Mouse (Mus musculus) kidney, adult 8-10 months (tissue): Measurements from ENCODE around the gene 2310034G01Rik.
A peak's percentile ranks its signal among the peaks of the same experiment; 100 is the strongest.

Experiments used
- DNase-seq, 2 experiments: peaks; one replicate each; pipeline ENCODE4 v3.0.0; 2022

The 2310034G01Rik gene

DNA sequence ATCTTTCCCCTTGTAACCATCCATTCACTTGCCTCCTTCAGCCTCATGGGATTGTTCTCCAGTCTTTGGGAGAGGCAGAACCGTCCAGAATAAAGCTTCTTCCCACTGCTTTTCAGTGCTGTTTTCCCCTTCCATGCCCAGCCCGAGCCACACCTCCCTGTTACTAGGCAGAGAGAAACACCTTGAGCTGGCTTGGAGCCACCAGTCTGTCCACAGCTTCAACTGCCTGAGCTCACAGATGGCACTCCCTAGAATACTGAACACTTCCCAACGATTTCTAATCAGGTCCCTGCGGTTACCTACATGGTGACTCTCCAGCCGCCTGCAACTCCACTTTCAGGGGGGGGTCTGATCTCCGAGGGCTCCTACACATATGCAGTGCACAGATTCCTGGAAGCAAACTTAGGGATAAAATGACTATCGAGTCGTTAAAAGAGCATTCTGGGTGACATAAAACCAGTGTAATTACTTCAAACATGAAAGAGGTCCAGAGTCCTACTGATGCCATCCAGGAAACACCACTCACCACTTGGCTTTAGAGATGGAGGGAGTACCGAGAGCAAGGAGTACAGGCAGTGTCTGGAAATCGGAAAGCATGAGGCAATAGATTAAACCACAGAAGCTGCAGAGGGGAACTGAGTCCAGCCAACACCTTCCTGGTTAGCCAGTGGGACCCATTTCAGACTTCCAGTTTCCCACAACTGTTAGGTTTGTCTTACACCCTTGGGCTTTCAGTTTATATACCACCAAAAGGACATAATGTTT lies at the start of gene 2310034G01Rik:
Gene 2310034G01Rik (minus strand): TSS at position 135 of the 765 bp plus-strand sequence.
- DNase-seq = no peak

DNA sequence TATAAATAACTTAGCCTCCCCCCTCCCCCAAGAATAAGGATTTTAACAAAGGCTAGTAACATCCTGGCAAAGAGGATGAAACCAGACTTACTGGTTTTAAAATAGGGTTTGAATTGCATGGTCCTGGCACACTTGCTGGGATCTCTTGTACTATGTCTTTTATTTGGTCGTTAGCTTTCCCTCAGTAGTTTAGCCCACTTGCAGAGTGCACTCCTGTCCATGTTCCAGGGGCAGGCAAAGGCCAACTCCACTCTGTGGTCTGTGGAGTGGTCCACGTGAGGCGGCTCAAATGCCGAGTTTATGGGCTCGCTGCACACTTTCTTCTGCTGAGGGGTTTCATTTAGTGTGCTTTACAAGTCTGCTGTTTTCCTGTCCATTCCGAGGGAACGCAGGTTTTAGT lies 49.8 kb upstream of the 2310034G01Rik start:
- DNase-seq = peak in 1 of 2 experiments; percentile 48

DNA sequence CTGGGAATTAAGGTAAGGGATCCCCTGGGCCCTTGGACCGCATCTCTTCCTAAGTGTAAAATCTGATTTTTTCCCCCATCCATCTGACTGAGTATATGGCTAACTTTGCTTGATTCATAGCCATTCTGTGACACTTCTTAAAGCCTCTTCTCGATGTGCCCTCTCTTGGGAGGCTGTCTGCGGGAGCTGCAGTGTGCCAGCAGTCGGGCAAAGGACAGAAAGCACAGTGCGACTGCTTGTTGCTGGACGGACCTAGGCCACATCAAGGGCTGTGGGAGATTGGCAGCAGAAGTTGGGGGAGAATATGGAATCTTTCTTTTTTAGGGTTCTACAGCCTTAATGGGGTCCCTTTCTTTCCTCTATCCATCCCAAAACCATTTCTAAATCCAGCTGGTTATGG lies 49.3 kb upstream of the 2310034G01Rik start:
- DNase-seq = no peak

DNA sequence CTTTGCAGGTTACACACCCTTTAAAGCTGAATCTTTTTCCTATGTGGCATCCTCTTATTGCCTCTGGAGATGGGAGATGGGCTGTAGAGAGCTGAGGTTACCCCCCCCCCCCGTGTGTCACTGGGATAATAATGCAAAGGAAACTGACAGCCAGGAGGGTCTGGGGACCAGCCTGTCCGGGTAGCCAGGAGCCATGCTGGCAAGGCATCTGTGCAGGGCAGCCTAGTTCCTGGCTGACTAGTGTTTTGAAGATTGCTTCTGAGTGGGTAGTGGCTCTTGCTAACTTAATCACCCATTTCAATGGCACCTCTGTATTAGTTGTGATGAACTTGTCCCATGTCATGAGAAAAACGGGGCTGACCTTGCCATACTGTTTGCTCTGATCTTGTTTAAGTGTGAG lies 48.3 kb upstream of the 2310034G01Rik start:
- no peak for DNase-seq

DNA sequence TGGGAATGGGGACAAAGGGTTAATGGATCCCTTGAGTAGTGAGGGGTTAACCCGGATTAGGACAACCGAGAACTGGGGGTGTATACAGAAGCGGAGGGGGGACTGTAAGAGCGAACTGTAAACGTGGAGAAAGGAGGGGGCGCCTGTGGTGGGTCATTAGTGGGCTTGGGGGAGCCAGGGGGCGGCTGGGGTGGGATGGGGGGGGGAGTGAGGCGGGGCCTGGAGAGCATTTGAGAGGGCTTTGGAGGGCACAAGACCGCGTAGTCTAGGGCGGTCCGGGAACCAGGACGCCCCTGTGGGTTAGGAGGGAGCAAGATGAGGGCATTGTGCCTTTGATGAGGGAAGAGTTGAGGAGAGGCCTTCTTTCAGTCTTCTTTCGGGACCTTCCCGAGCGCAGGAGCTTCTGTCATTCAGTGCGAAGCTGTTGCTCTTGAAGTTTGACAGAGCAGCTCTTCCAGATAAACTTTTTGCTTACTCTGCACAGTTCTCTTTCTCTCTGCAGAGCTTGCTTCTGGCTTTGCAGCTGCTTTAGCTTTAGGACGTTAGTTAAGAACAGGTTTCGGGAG lies 47.4 kb upstream of the 2310034G01Rik start:
- no peak for DNase-seq

DNA sequence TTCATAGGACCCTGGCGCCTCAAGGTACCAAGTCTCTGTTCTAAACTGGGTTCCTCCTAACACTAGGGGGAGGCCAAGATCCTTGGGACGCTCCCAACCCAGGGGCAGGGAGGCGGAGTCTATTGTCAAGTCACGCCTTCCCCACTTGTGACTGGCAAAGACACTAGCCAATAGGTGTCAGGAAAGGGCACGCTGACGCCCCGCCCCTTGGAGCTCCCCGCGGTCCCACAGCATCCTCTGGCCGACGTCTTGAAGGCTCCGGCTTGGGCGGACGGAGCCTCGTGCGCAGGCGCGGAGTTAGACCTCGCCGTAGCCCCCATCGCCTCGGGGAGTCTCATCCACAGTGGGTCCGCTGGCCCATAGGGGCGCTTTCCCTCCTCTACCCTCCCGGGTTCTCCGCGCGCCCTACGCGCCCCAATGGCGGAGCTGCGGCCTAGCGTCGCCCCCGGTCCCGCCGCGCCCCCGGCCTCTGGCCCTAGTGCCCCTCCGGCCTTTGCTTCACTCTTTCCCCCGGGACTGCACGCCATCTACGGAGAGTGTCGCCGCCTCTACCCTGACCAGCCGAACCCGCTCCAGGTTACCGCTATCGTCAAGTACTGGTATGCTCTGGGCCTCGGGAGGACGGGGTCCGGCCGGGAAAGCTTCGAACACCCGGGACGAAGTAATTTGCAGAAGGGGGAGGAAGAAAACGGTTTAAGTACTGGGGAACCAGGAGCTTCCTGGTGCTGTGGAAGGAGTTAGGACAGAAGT lies 46.8 kb upstream of the 2310034G01Rik start, which contains the start of gene Sufu:
Gene Sufu (plus strand): TSS at position 211 of the 750 bp plus-strand sequence.
- peak; percentile 98 to 99 for DNase-seq

DNA sequence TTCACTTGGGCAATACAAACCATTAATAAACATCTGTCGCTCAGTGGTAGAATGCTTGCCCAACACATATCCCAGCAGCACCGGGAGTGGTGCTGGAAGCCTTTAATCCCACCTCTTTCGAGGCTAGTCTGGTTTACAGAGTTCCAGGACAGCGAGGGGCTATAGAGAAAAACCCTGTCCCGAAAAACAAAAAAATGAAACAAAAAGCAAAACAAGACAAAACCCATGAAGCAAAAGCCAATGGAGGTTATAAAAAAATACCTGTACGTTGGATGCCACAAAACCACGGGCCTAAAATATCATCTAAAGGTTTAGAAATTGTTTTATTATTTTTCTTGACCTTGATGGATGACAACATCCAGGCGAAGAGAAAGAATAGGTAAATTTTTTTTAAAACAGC lies 46.0 kb upstream of the 2310034G01Rik start:
- no peak for DNase-seq

DNA sequence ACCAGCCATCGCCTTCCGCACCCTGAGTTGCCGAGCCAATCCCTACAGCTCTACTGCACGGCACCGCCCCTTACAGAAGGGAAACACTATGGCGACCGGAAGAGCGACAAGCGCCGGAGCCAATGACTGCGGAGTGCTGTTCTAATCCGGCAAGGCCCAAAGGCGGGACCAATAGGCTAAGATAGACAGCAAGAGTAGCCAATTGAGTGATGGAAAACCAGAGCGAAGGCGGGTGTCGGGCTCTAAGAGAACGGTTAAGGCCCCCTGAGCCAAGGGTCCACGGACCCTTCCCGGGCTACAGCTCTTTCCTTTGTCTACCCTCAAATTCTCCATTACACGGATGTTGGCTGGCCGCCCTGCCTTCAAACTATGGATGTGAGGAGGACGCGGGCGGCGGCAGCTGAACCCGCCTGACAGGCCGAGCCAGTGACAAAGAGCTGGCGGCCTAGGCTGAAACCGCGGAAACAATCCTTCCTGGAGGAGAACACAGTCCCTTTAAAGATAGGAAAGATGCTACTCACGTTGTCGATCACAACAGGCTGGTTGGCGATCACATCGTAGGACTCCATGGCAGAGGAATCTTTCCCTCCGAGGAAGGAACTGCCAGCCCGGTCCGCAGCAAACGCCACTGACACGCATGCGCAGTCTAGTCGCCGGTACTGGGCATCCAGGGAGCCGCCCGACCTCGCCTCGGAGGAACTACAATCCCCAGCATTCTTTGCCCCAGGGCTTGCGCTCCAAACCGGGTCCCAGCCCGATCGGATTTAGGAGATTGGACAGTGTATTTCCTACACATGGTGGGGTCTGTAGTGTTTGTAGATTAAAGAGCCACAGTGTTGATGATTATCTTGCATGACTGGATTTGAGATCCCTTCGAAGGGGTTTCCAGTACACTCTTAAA lies 45.3 kb upstream of the 2310034G01Rik start, which contains the start of gene Actr1a:
Gene Actr1a (minus strand): TSS at position 640 of the 901 bp plus-strand sequence.
- peak; percentile 98 for DNase-seq

DNA sequence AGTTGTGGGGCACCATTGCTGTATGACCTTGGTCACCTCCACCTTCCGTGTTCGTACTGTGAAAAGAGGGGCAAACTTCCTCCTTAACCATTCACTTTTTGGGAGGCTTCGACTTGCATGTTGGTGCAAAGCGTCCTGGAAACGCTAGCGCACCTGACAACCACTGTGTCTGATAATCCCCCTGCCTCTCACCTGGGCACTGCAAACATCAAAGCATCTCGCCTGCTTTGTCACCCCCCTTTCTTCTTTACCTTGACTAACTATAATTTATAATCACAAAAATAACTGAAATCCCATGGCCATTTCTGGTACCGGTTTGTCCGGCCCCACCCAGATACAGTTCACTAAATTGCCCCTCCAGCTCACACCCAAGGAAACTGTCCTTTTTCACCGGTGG lies 44.6 kb upstream of the 2310034G01Rik start:
- no peak for DNase-seq

DNA sequence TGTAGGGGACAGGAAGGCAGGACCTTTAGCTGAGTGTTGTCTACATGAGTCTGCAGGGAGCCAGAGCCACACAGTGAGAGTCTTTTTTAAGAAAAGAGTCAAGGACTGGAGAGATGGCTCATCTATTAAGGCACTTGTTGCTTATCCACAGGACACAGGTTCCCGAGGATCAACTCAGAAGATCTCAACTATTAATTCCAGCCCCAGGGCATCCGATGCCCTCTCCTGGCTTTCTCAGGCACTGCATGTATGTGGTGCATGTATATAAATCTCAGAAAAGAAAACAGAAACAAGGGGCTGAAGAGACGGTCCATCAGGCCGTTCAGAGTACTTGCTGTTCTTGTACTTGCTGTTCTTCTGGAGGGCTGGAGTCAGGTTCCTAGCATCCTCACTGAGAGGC lies 41.9 kb upstream of the 2310034G01Rik start:
- DNase-seq = peak in 1 of 2 experiments; percentile 65

DNA sequence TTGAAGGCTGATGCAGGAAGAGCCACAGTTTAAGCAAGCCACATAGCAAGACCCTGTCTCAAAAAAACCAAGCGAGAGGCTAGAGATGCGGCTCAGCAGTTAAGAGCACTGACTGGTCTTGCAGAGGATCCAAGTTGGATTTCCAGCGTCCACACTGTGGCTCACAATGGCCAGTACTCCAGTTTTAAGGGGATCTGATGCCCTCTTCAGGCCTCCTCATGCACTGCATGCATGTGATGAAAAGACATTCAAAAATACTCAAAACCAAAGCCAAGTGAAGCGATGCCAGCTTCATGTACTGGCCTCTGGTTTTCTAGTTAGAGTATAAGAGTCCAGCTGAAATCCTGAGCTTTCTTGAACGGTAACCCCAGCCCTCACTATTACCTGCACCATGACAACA lies 39.8 kb upstream of the 2310034G01Rik start:
- no peak for DNase-seq

DNA sequence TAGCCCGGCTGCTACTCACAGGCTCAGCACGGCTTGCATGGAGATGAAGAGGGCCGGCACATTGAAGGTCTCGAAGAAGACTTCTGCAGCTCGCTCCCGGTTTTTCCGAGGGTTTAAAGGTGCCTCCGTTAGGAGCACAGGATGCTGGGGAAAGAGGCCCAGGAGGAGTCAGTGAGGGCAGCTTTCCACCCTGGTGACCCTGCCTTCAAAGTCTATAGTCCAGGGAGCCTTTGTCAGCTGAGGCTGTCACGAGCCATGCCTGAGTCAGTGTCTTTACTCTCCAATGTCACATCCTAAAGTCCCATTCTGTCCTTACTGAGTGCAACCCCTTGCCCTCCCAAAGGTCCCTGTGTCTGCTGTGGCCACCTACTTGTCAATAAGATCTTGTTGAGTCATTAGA lies 32.2 kb upstream of the 2310034G01Rik start:
- peak; percentile 49 to 55 for DNase-seq

DNA sequence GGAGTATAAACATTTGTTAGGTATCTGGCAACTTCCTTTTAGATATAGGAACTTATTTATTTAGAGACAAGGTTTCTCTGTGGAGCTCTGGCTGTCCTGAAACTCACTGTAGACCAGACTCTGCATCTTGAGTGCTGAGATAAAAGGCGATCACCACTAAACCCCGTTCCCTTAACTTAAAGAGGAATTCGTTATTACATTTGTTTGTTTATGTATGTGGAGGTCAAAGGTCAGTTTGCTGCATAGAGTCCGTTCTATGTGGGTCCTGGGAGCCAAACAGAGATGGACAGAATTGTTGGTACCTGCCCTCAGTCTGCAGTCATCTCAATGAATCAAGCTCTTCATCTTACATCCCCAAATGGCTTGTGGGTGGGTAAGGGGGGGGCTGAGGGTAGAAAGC lies 25.8 kb upstream of the 2310034G01Rik start:
- no peak for DNase-seq

DNA sequence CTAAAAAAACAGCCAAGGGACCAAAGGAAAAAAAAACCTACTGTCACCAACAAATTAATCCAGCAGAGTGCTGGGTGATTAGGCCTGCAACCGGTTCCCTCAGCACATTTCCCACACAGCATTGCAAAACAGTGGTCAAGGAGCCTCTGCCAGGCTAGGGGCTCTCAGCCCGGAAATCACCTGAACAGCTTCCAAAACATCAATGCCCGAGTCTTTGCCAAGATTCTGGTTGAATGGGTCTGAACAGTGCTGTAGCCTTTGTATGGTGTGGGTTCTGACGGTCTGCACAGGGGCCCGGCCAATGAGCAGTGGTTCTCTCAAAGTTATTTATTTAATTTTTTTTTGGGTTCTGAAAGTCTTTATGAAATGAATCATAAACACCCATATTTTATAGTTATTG lies 25.4 kb upstream of the 2310034G01Rik start:
- DNase-seq = no peak

DNA sequence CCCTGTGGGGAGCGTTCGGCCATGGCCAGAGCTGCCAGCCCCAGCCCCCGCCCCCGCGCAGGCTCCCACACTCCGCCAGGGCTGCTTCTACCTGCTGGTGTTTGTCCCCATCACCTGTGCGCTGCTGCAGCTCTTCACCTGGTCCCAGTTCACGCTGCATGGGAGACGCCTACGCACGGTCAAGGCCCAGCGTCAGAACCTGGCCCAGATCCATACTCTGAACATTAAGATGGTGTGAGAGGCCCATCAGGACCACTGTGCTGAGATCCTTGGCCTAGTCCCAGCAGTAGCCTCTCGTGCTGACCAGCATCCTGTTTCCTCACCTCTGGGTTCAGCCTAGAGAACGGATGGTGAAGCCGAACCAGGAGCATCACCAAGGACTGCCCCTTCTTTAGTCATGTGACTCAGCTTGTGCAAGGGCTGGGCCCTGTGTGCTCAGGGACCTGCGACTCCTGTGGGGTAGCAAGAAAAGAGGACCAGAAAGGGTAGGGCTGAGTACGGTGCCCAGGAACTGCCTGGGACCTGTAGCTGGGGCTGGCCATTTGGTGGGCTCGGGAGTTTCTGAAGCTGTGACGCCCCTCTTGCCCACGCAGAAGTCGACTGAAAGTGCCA lies 24.5 kb upstream of the 2310034G01Rik start:
- no peak for DNase-seq

DNA sequence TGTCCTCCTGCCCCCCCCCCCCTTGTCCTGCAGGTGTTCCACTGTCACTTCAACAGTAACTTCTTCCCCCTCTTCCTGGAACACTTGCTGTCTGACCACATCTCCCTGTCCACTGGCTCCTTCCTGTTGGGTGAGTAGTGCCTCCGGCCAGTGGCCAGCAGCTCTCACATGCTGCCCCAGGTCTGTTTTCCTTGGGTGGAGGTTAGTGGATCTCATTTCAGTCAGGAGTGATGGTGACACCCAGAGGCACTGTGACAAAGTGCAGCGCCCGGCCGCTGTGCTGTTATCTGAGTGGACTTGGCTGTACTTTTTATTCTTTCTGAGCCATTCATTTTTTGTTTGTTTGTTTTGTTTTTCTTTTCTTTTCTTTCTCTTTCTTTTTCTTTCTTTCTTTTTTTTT lies 19.1 kb upstream of the 2310034G01Rik start:
- DNase-seq = peak; percentile 51 to 68

DNA sequence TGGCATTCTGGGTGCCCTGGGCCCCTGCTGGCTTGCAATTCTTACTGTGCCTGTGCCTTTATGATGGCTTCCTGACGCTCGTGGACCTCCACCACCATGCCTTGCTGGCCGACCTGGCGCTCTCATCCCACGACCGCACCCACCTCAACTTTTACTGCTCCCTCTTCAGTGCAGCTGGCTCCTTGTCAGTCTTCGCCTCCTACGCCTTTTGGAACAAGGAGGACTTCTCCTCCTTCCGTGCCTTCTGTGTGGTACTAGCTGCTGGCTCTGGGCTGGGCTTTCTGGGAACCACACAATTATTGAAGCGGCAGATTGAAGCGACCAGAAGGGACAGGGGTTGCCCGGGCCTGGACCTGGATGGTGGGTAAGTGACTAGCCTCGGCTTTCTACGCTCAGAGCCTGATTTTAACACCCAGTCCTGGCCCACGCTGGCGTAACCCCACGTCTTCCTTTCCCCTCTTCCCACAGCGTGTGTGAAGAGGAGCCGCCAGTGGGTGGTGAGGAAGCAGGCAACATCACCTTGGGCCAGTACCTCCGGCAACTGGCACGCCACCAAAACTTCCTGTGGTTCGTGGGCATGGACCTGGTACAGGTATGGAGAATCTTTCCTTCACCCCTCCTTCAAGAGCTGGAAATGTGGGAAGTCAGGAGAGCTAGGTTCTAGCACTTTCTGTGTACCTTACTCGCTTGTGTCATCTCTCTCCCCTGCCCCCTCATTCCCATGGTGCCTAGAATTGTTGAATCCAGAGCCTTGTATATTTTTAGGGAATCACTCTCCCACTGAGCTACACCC lies 17.9 kb upstream of the 2310034G01Rik start:
- DNase-seq = no peak

DNA sequence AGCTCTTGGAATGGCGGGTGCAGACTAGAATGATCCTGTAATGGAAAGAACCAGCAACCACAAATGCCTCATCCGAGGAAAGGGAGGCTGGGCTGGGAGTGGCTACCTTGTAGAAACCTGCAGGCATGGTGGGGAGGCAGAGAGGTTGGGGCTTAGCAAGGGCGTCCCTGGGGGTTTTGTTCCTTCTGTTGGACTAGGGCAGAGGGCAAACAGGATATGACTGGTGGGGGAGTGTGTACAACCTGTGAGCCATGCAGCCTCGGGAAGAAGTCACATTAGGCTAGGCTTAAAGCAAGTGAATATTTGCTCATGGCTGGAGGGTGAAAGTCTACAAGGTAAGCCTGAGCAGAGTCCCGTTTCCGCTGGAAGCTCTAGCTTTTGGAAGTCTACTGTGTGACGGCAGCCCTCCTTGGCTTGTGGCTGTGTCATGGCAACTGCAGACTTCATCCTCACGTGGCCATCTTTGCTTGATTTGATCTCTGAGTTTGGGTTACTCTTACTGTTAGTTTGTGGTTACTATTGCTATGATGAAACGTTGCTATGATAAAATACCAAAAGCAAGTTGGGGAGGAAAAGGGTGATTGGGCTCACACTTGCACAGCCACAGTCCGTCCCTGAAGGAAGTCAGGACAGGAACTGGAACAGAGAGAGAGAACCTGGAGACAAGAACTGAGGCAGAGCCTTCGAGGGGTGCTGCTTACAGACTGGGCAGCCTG lies 13.3 kb upstream of the 2310034G01Rik start:
- no peak for DNase-seq

DNA sequence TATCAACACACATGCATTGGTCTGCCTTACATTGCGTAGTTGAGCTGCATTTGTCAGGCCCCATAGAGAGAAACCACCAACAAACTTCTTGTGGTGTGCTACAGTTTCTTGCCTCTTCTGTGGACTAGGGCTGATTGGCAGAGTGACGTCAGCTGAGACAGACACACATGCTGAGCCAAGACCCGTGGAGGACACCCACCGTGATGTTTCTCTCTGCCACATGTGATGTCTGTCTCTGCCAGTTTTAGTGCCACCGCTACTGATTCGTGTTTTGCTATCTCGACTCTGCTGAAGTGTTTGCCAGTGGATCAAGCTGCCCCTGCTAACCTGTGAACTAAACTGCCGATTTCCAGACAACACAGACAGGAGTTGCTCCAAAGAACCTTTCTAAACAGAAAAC lies 12.0 kb upstream of the 2310034G01Rik start:
- DNase-seq = no peak

DNA sequence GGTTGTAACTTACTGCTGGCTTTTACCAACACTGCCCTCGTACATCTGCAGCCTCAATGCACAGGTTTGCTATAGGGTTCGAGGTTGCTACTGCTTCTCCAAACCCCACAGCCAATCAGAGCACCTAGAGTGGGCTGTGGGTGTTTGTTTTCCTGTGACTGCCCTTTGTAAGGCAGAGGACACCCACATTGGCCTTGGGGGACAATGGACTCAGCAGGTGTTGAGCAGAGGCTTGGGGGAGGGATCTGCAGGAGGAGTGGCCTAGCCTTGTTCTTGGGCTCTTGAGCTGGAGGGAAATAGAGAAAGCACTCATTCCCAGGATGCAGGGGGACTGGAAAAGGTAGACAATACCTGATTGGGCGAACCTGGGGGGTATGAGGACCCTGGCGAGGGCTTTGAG lies 8.3 kb upstream of the 2310034G01Rik start:
- DNase-seq = no peak
